Mouse (Mus musculus) activated CD4-positive, CD25-positive, alpha-beta regulatory T cell, adult 9 weeks (primary cell): ENCODE measurements around the gene Olfr1449. TPM values are rescaled to one million over a fixed set of nuclear protein-coding genes. Genes with fewer than 3 reads are reported as not detected.

Experiments
- polyA plus RNA-seq: library from polyadenylated mRNA; unstranded; fragments of 100-300 nt; shearing (Covaris generic); gene quantifications from one replicate; pipeline ENCODE4 v1.2.1, GENCODE M21; 2017

The Olfr1449 gene
- polyA plus RNA-seq = not detected

GRCm38 (mm10) chr19:12930540-12930939 lies at the start of gene Olfr1449:
Gene Olfr1449 (plus strand): TSS chr19:12930840.

GRCm38 (mm10) chr19:12883555-12883954 lies 47.1 kb upstream of the Olfr1449 start, which contains the start of gene Olfr1445:
Gene Olfr1445 (plus strand): TSS chr19:12883855.

DNA sequence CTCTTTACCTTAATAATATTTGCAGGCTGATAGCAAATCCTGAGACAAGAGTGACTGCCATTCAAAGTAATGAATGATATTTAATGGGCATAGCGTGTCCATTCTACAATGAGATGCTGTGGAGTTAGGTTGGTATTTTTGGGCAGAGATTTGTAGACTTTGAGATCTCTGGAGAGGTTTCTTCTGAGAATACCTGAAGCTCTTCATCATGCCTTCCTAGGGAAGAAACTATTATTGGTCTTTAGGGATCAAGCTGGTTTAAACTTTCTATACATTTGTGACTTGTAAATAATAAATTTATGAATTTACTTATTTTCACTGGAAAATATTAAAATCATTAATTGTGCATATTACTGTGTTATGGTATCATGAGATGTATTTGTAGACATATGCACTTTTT lies 37.2 kb upstream of the Olfr1449 start, which contains the start of gene Olfr1446:
Olfr1446 (minus strand) TSS at position 101 of the 400 bp plus-strand sequence.

GRCm38 (mm10) chr19:12903643-12904042 lies 27.0 kb upstream of the Olfr1449 start, which contains the start of gene Olfr1447:
Gene Olfr1447 (minus strand): TSS chr19:12903743.

GRCm38 (mm10) chr19:12924319-12924718 lies 6.3 kb upstream of the Olfr1449 start, which contains the start of gene Olfr1448:
Gene Olfr1448 (minus strand): TSS chr19:12924419.

GRCm38 (mm10) chr19:12949958-12950357 lies 19.3 kb downstream of the Olfr1449 start, which contains the start of gene Olfr1450:
Gene Olfr1450 (plus strand): TSS chr19:12950258.

Other genes with a start within 250 kb of the Olfr1449 start
- not detected for gene Keg1, start 235.1 kb upstream of the Olfr1449 start, polyA plus RNA-seq
- gene Cntf, start 165.2 kb upstream of the Olfr1449 start, polyA plus RNA-seq = 0.68 TPM
- 9.3 TPM for gene Zfp91, start 134.7 kb upstream of the Olfr1449 start, polyA plus RNA-seq
- gene Lpxn, start 134.6 kb upstream of the Olfr1449 start, polyA plus RNA-seq = 255 TPM
- not detected for gene Gm5244, start 84.2 kb upstream of the Olfr1449 start, polyA plus RNA-seq
- gene Olfr1444, start 73.6 kb upstream of the Olfr1449 start, polyA plus RNA-seq = 0.22 TPM
- gene Olfr1445, start 47.0 kb upstream of the Olfr1449 start, polyA plus RNA-seq = not detected
- gene Olfr1446, start 37.3 kb upstream of the Olfr1449 start, polyA plus RNA-seq = not detected
- gene Olfr1447, start 27.1 kb upstream of the Olfr1449 start, polyA plus RNA-seq = not detected
- not detected for gene Olfr1448, start 6.4 kb upstream of the Olfr1449 start, polyA plus RNA-seq
- not detected for gene Olfr1450, start 19.4 kb downstream of the Olfr1449 start, polyA plus RNA-seq
- not detected for gene Olfr1451, start 64.2 kb downstream of the Olfr1449 start, polyA plus RNA-seq
- not detected for gene Olfr1453, start 97.5 kb downstream of the Olfr1449 start, polyA plus RNA-seq
- not detected for gene Olfr1454, start 129.8 kb downstream of the Olfr1449 start, polyA plus RNA-seq
- gene Olfr1457, start 167.1 kb downstream of the Olfr1449 start, polyA plus RNA-seq = not detected
- not detected for gene Olfr1458, start 175.9 kb downstream of the Olfr1449 start, polyA plus RNA-seq
- gene Olfr1459, start 218.7 kb downstream of the Olfr1449 start, polyA plus RNA-seq = not detected
- not detected for gene Olfr1461, start 232.2 kb downstream of the Olfr1449 start, polyA plus RNA-seq